9 mouse cellular contexts compared by ENCODE assay signal in the genomic region with DNA sequence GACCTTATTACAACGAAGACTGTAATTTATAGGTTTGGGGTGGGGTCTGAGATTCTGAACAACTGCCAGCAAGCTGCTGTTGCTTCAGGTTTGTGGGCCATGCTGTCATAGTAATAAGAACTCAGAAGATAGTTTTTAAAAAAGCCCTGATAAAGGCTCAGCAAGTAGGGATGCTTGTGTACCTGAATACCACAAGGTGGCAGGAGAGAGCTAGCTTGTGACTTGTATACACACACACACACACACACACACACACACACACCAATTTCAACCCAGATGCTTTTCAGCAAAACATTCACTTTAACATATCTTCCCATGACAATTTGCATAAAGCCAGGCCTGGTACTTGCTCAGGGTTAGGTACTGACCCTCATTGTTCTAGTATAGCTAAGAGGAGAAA. TPM values are rescaled to one million over a fixed set of nuclear protein-coding genes. Genes with fewer than 3 reads are reported as not detected.
DNase-seq lines count a peak whose midpoint lies in the region.
"Had no signal": no experiment of that assay in that cellular context is flagged by ENCODE, and none has a peak within 500 bp of the region (broad histone marks: within the 10 kb centered on the region; RNA-seq: fewer than 3 reads in every experiment).

No protein-coding gene starts in this region.

- DNase-seq in cerebellum, postnatal 14 days: peak; percentile 66 to 76
- DNase-seq in cerebellum, adult 11 months: no peak
- peak; percentile 13 to 53 for DNase-seq in layer of hippocampus, postnatal 14 days (ENCODE audit: low spot score in 2 of 2)
- no peak for DNase-seq in layer of hippocampus, postnatal 25 days (ENCODE audit: extremely low spot score in 1 of 2, low spot score in 1 of 2)
- peak; percentile 72 for DNase-seq in ES-CJ7 (ENCODE audit: low read depth, low spot score)
- peak; percentile 16 to 27 for DNase-seq in kidney, postnatal 4 days
- DNase-seq in neural tube, embryonic 10.5 days (ENCODE audit: extremely low spot score, low spot score): no peak
- DNase-seq in heart, postnatal 14 days: no peak

- intact Hi-C loops in heart, postnatal 14 days (cut with DNase I): no loop called here

RNA-seq across cellular contexts. Expression of a gene that starts 46.0 kb away (rescaled TPM):
- total RNA-seq in layer of hippocampus, postnatal 14 days (2021): 10 to 100 TPM; 60.6 to 64.0 TPM
- total RNA-seq in layer of hippocampus, postnatal 25 days (2021): 10 to 100 TPM; 61.9 to 64.8 TPM
- 10 to 100 TPM; 48.5 to 56.0 TPM for total RNA-seq in heart, postnatal 14 days (2021)

RNA-seq across cellular contexts. Expression of a gene that starts 57.0 kb away (rescaled TPM):
- under 1 TPM; 0.79 to 0.90 TPM for total RNA-seq in layer of hippocampus, postnatal 14 days (2021)
- 1 to 10 TPM in 1 of 2 experiments, under 1 TPM in 1; 0.42 to 1.1 TPM for total RNA-seq in layer of hippocampus, postnatal 25 days (2021)
- total RNA-seq in heart, postnatal 14 days (2021): not detected
- total RNA-seq: hematopoietic stem cell, adult 5-6 weeks had no signal

RNA-seq across cellular contexts. Expression of a gene that starts 57.6 kb away (rescaled TPM):
- 1 to 10 TPM; 3.0 to 3.9 TPM for total RNA-seq in layer of hippocampus, postnatal 14 days (2021)
- total RNA-seq in layer of hippocampus, postnatal 25 days (2021): 1 to 10 TPM; 3.9 to 4.6 TPM
- total RNA-seq in heart, postnatal 14 days (2021): under 1 TPM; 0.17 to 0.22 TPM

Comparison
In these comparisons a context has a peak if more than half of its experiments do, and no peak if none do; other contexts are left out.
1. DNase-seq: peak in cerebellum, postnatal 14 days (2 of 2), layer of hippocampus, postnatal 14 days (2 of 2), ES-CJ7 (single experiment) and kidney, postnatal 4 days (2 of 2); none in cerebellum, adult 11 months (single experiment), layer of hippocampus, postnatal 25 days (0 of 2), neural tube, embryonic 10.5 days (single experiment) and heart, postnatal 14 days (0 of 2).